Mouse (Mus musculus): ENCODE results near the gene Mgp. TPM values are rescaled to one million over a fixed set of nuclear protein-coding genes. Genes with fewer than 3 reads are reported as not detected.

Mgp gene
- polyA plus RNA-seq, 1 experiment from 2014 or later: 8.3 TPM

GRCm38 (mm10) chr6:136835352-136835751, 40.3 kb downstream of the Mgp start, which contains the start of gene Smco3:
TSS of gene Smco3 (minus strand) at chr6:136835452.
- Histone ChIP-seq H3K4me3 (ENCODE audit: low read depth, low read length) (no peak within 1 kb of the TSS), H3K4me1 (ENCODE audit: control insufficient read depth, insufficient read depth, low read length) (no peaks in the 10 kb centered on the region), H3K36me3 (ENCODE audit: control insufficient read depth, insufficient read depth, low read length) (no peaks in the 10 kb centered on the region), H3K27me3 (ENCODE audit: control insufficient read depth, insufficient read depth, low read length) (no peaks in the 10 kb centered on the region; the same call in 1 of the 2 replicates), H3K27ac (ENCODE audit: low read depth, low read length) (no peak within 1 kb of the TSS), H3K9me3 (ENCODE audit: control insufficient read depth, low read length) (no peaks in the 10 kb centered on the region), H3K4me2 (ENCODE audit: low read depth) (no peak within 1 kb of the TSS), H3K9ac (ENCODE audit: low read length) (no peak within 1 kb of the TSS)
- WGBS: 53% methylated on average over 4 of the region's 4 CpGs
- DNase-seq (ENCODE audit: low spot score) (no peak), ATAC-seq (ENCODE audit: insufficient read depth, low FRiP score, low TSS enrichment) (no peak)

GRCm38 (mm10) chr6:136831712-136832111, 43.9 kb downstream of the Mgp start:
- H3K36me3 ChIP-seq (ENCODE audit: control insufficient read depth, insufficient read depth, low read length): no peaks in the 10 kb centered on the region
- no peak overlapping the region for H3K4me2 ChIP-seq (ENCODE audit: low read depth)
- H3K27ac ChIP-seq (ENCODE audit: low read depth, low read length): no peak overlapping the region
- H3K4me1 ChIP-seq (ENCODE audit: control insufficient read depth, insufficient read depth, low read length): peaks cover 3% of the 10 kb centered on the region
- no peak overlapping the region for H3K9ac ChIP-seq (ENCODE audit: low read length)
- ATAC-seq (ENCODE audit: insufficient read depth, low FRiP score, low TSS enrichment) (no peak), DNase-seq (ENCODE audit: low spot score) (no peak)
- no peaks in the 10 kb centered on the region; the same call in 1 of the 2 replicates for H3K27me3 ChIP-seq (ENCODE audit: control insufficient read depth, insufficient read depth, low read length)
- H3K4me3 ChIP-seq (ENCODE audit: low read depth, low read length): no peak overlapping the region
- 74% methylated on average over 5 of the region's 5 CpGs for WGBS
- H3K9me3 ChIP-seq (ENCODE audit: control insufficient read depth, low read length): no peaks in the 10 kb centered on the region

GRCm38 (mm10) chr6:136828681-136829080, 46.9 kb downstream of the Mgp start:
- H3K4me2 ChIP-seq (ENCODE audit: low read depth): peak overlapping the region; percentile 56
- peaks cover 2% of the 10 kb centered on the region; the same call in 1 of the 2 replicates for H3K36me3 ChIP-seq (ENCODE audit: control insufficient read depth, insufficient read depth, low read length)
- H3K27ac ChIP-seq (ENCODE audit: low read depth, low read length): no peak overlapping the region
- 30% methylated on average over 4 of the region's 4 CpGs for WGBS
- DNase-seq (ENCODE audit: low spot score): no peak
- no peaks in the 10 kb centered on the region for H3K27me3 ChIP-seq (ENCODE audit: control insufficient read depth, insufficient read depth, low read length)
- H3K4me3 ChIP-seq (ENCODE audit: low read depth, low read length): peak overlapping the region; percentile 82
- ATAC-seq (ENCODE audit: insufficient read depth, low FRiP score, low TSS enrichment): 0 out of 2 replicates have a peak, but pooled peaks have one; percentile 14
- peaks cover 3% of the 10 kb centered on the region for H3K4me1 ChIP-seq (ENCODE audit: control insufficient read depth, insufficient read depth, low read length)
- H3K9ac ChIP-seq (ENCODE audit: low read length): peak overlapping the region; percentile 47
- H3K9me3 ChIP-seq (ENCODE audit: control insufficient read depth, low read length): no peaks in the 10 kb centered on the region

GRCm38 (mm10) chr6:136827881-136828561, 47.6 kb downstream of the Mgp start, which contains the start of gene Wbp11:
TSS of gene Wbp11 (minus strand) at chr6:136828233.
- WGBS: under 1% methylated on average over 38 of the region's 45 CpGs
- H3K9me3 ChIP-seq (ENCODE audit: control insufficient read depth, low read length): no peaks in the 10 kb centered on the region
- DNase-seq (ENCODE audit: low spot score): peak; percentile 94
- H3K9ac ChIP-seq (ENCODE audit: low read length): peak within 1 kb of the TSS; percentile 93
- H3K27me3 ChIP-seq (ENCODE audit: control insufficient read depth, insufficient read depth, low read length): no peaks in the 10 kb centered on the region
- H3K4me1 ChIP-seq (ENCODE audit: control insufficient read depth, insufficient read depth, low read length): peaks cover 3% of the 10 kb centered on the region
- ATAC-seq (ENCODE audit: insufficient read depth, low FRiP score, low TSS enrichment): peak; percentile 100
- peak within 1 kb of the TSS; percentile 56 for H3K4me2 ChIP-seq (ENCODE audit: low read depth)
- H3K27ac ChIP-seq (ENCODE audit: low read depth, low read length): peak within 1 kb of the TSS; percentile 40; the same call in 1 of the 2 replicates
- H3K4me3 ChIP-seq (ENCODE audit: low read depth, low read length): peak within 1 kb of the TSS; percentile 82
- H3K36me3 ChIP-seq (ENCODE audit: control insufficient read depth, insufficient read depth, low read length): peaks cover 2% of the 10 kb centered on the region; the same call in 1 of the 2 replicates

GRCm38 (mm10) chr6:136827516-136827880, 48.1 kb downstream of the Mgp start, which contains the start of gene BC049715:
TSS of gene BC049715 (plus strand) at chr6:136827626.
- no peak for DNase-seq (ENCODE audit: low spot score)
- Histone ChIP-seq H3K4me2 (ENCODE audit: low read depth) (peak within 1 kb of the TSS; percentile 56), H3K9ac (ENCODE audit: low read length) (peak within 1 kb of the TSS; percentile 93), H3K4me1 (ENCODE audit: control insufficient read depth, insufficient read depth, low read length) (peaks cover 3% of the 10 kb centered on the region), H3K9me3 (ENCODE audit: control insufficient read depth, low read length) (no peaks in the 10 kb centered on the region), H3K27me3 (ENCODE audit: control insufficient read depth, insufficient read depth, low read length) (no peaks in the 10 kb centered on the region), H3K4me3 (ENCODE audit: low read depth, low read length) (peak within 1 kb of the TSS; percentile 82), H3K27ac (ENCODE audit: low read depth, low read length) (peak within 1 kb of the TSS; percentile 40; the same call in 1 of the 2 replicates), H3K36me3 (ENCODE audit: control insufficient read depth, insufficient read depth, low read length) (peaks cover 6% of the 10 kb centered on the region; the same call in 1 of the 2 replicates)
- WGBS: under 1% methylated on average over 34 of the region's 34 CpGs
- ATAC-seq (ENCODE audit: insufficient read depth, low FRiP score, low TSS enrichment): no peak; the same call in 1 of the 2 replicates

- peaks cover 3% of the 10 kb centered on the region for H3K4me1 ChIP-seq (ENCODE audit: control insufficient read depth, insufficient read depth, low read length)
- H3K4me2 ChIP-seq (ENCODE audit: low read depth): peak overlapping the region; percentile 54
- DNase-seq (ENCODE audit: low spot score) (no peak), ATAC-seq (ENCODE audit: insufficient read depth, low FRiP score, low TSS enrichment) (no peak)
- WGBS: 23% methylated on average over 7 of the region's 7 CpGs
- no peak overlapping the region for H3K27ac ChIP-seq (ENCODE audit: low read depth, low read length)
- no peaks in the 10 kb centered on the region for H3K27me3 ChIP-seq (ENCODE audit: control insufficient read depth, insufficient read depth, low read length)
- no peaks in the 10 kb centered on the region for H3K9me3 ChIP-seq (ENCODE audit: control insufficient read depth, low read length)
- H3K36me3 ChIP-seq (ENCODE audit: control insufficient read depth, insufficient read depth, low read length): peaks cover 8% of the 10 kb centered on the region; the same call in 1 of the 2 replicates
- peak overlapping the region; percentile 82 for H3K4me3 ChIP-seq (ENCODE audit: low read depth, low read length)
- peak overlapping the region; percentile 93 for H3K9ac ChIP-seq (ENCODE audit: low read length)
These were observed 48.5 kb downstream of the Mgp start for GRCm38 (mm10) chr6:136827116-136827515.

- H3K4me1 ChIP-seq (ENCODE audit: control insufficient read depth, insufficient read depth, low read length): peaks cover 3% of the 10 kb centered on the region
- H3K9me3 ChIP-seq (ENCODE audit: control insufficient read depth, low read length): no peaks in the 10 kb centered on the region
- H3K4me2 ChIP-seq (ENCODE audit: low read depth): no peak overlapping the region
- WGBS: 95% methylated on average over 8 of the region's 8 CpGs
- no peak for DNase-seq (ENCODE audit: low spot score)
- no peaks in the 10 kb centered on the region for H3K27me3 ChIP-seq (ENCODE audit: control insufficient read depth, insufficient read depth, low read length)
- H3K9ac ChIP-seq (ENCODE audit: low read length): no peak overlapping the region
- no peak overlapping the region for H3K4me3 ChIP-seq (ENCODE audit: low read depth, low read length)
- no peak overlapping the region for H3K27ac ChIP-seq (ENCODE audit: low read depth, low read length)
- no peak for ATAC-seq (ENCODE audit: insufficient read depth, low FRiP score, low TSS enrichment)
- H3K36me3 ChIP-seq (ENCODE audit: control insufficient read depth, insufficient read depth, low read length): peaks cover 21% of the 10 kb centered on the region
These were observed 50.6 kb downstream of the Mgp start for GRCm38 (mm10) chr6:136824987-136825386.
